Mouse (Mus musculus): ENCODE data around the gene Tead1. TPM values are rescaled to one million over a fixed set of nuclear protein-coding genes. Genes with fewer than 3 reads are reported as not detected.

Tead1 gene
- polyA plus RNA-seq, 1 experiment from 2014 or later: 15.9 TPM

DNA sequence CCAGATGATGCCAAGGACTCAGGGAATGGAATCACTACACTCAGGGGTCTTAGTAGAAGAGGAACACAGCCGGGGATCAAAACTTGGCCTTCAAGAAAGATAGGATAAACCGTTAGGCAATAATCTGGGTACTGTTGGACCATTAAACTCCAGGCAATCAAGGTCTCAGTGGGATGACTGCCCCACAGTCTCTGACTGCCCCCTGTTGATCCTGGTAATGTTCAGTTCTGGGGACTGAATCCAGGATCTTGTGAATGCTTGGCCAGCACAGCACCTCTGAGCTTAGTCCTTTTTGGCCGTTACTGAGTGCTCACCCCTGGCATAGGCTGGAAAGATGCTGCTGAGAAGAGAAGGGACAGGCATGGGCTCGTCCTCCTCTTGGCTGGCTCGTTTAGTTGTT is 34.4 kb downstream of the Tead1 start:
- Histone ChIP-seq H3K4me2 (no peak overlapping the region), H3K9ac (replicated peaks) (no peak overlapping the region), H3K9me3 (replicated peaks) (no peaks in the 10 kb centered on the region), H3K4me1 (peaks cover 30% of the 10 kb centered on the region), H3K36me3 (no peaks in the 10 kb centered on the region), H3K4me3 (replicated peaks) (no peak overlapping the region), H3K27ac (replicated peaks) (no peak overlapping the region), H3K27me3 (replicated peaks) (no peaks in the 10 kb centered on the region)
- 24% methylated on average over 5 of the region's 5 CpGs for WGBS
- ATAC-seq (ENCODE audit: low FRiP score): no peak

DNA sequence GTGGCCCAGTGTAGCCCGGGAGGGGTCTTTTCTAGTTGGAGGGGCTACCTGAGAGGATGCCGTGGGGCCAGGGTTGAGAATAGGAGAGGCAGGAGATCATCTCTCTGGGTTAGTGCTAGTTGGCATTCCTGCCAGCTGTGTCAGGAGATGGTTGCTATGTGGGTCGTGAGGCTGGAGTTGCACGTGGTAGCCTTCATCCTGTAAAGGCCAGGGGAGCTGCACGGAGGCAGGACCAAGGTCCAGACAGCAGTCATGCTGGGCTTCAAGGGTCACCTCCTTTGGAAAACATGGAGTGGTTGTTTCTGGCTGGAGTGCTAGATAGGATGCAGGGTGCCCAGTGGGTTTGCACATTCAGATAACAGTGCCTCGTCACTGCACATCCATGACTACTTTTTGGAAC is 35.7 kb downstream of the Tead1 start:
- Histone ChIP-seq H3K36me3 (no peaks in the 10 kb centered on the region), H3K9me3 (replicated peaks) (no peaks in the 10 kb centered on the region), H3K27ac (replicated peaks) (no peak overlapping the region), H3K4me1 (peaks cover 37% of the 10 kb centered on the region), H3K4me2 (no peak overlapping the region), H3K27me3 (replicated peaks) (no peaks in the 10 kb centered on the region), H3K4me3 (replicated peaks) (no peak overlapping the region), H3K9ac (replicated peaks) (no peak overlapping the region)
- no peak for ATAC-seq (ENCODE audit: low FRiP score)
- 67% methylated on average over 6 of the region's 6 CpGs for WGBS

DNA sequence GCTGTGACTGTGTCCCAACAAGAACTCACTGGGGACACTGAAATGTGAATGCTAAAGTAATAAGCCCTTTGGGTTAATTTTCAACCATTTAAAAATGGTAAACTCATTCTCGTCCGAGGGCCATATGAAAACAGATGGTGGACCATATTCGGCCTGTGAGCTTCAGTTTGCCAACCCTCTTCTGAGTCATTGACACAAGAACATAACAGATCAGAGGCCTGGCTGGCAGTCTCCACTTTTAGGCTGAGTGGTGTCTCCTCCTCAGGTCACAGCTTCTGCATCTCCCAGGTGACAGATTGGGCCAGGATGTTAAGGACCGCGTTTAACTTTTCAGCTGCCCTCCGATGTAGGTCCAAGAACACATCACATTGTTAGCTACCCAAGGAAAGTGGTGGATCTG is 37.6 kb downstream of the Tead1 start:
- Histone ChIP-seq H3K4me1 (peaks cover 43% of the 10 kb centered on the region), H3K9me3 (replicated peaks) (no peaks in the 10 kb centered on the region), H3K9ac (replicated peaks) (no peak overlapping the region), H3K36me3 (no peaks in the 10 kb centered on the region), H3K4me3 (replicated peaks) (no peak overlapping the region), H3K4me2 (no peak overlapping the region), H3K27me3 (replicated peaks) (no peaks in the 10 kb centered on the region), H3K27ac (replicated peaks) (no peak overlapping the region)
- WGBS: 80% methylated on average over 6 of the region's 6 CpGs
- ATAC-seq (ENCODE audit: low FRiP score): no peak

DNA sequence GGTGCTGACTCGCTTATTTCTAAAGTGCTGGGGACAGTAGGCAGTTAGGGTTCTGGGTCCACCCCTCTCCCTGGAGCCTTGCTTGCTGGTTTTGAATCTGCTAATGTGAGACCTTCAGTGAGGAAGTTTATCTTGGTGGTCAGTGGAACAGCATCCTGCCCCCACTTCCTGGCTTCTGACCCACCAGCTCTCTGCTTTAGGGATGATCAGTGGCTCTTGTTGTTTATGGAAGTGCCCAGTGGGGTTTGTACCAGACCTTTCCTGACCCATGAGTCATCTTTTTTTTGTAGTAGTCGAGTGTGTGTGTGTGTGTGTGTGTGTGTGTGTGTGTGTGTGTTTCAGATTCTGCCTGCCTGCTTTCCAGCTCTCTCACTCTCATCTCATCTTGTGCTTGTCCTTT is 38.6 kb downstream of the Tead1 start:
- WGBS: 51% methylated on average over 2 of the region's 2 CpGs
- no peaks in the 10 kb centered on the region for H3K36me3 ChIP-seq
- no peak overlapping the region for H3K9ac ChIP-seq (replicated peaks)
- H3K4me1 ChIP-seq: peaks cover 43% of the 10 kb centered on the region
- H3K4me2 ChIP-seq: no peak overlapping the region
- no peaks in the 10 kb centered on the region for H3K27me3 ChIP-seq (replicated peaks)
- H3K9me3 ChIP-seq (replicated peaks): no peaks in the 10 kb centered on the region
- H3K27ac ChIP-seq (replicated peaks): no peak overlapping the region
- no peak overlapping the region for H3K4me3 ChIP-seq (replicated peaks)
- ATAC-seq (ENCODE audit: low FRiP score): no peak

DNA sequence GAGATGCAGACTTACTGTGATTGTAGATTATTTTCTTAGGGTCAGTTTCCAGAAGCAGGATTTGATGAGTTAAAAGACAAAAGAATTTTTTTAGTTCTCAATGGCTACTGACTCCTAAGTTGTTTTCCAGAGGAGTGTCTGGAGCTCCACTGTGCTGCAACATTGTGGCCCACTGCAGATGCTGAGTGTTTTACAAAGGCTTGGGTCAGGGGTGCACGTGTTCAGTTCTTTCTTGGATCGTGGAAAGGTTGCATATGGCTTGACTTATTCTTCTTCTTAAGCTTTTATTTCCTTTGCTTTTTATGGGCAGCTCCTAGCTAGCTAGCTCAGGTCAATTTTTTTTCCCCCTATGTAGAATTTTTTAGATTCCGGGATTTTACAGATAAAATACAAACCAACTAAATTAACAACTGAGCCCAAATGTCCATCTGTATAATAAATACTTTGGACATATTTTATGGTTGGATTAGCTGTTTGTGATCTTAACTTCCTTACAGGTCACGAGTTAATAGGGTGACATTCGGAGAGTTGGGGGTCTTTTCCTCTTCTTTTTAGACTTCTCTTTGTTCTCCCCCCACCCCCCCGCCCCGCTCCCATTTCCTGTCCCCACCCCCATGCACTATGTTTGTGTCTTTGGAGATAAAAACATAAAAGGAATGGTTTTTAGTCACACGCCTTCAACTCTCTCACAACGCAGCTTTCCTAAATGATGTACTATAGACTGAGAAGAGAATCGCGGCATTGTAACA is 40.5 kb downstream of the Tead1 start:
- no peaks in the 10 kb centered on the region for H3K9me3 ChIP-seq (replicated peaks)
- H3K4me2 ChIP-seq: peak overlapping the region; percentile 56
- no peaks in the 10 kb centered on the region for H3K36me3 ChIP-seq
- no peak overlapping the region for H3K4me3 ChIP-seq (replicated peaks)
- H3K27ac ChIP-seq (replicated peaks): peak overlapping the region; percentile 74; the same call in 1 of the 2 replicates
- H3K9ac ChIP-seq (replicated peaks): no peak overlapping the region
- H3K27me3 ChIP-seq (replicated peaks): no peaks in the 10 kb centered on the region
- peaks cover 36% of the 10 kb centered on the region for H3K4me1 ChIP-seq
- WGBS: 19% methylated on average over 11 of the region's 11 CpGs
- no peak for ATAC-seq (ENCODE audit: low FRiP score)

DNA sequence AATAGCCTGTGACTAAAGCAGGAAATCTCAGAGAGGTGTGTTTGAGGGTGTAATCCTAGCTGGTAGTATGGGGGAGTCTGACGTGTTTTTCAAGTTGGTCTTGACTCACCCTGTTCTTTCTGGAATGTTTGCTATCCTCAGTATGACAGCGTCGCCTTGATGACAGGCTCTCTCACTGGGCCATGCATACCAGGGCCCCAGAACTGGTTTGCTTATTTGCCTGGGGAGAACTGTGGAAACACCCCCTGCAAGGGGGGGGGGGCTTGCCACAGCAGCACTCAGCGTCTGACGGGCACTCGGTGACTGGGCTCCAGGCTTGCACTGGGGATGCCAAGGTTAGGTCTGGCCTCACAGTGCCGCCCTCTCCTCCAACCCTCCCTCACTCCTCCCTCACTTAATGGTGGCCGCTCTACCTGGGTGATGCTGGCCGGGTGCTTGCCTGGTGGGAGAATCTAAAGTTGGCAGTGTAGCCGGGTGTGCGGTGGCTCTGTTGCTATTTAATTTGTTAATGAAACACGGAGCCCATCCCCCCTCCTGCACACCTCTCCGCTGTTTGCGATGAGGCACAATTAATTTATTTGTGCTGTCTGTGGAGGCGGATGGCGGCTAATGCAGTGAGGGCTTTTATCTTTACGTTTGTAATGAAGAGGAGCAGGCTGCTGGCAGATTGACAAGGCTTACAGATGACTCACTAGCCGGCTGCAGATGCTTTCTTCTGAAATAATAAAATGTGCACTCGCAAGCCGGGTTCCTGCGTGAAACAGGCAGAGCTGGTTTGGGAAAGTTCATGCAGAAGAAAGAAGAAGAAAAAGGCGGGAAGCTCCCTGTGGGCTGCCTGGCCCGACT is 41.2 kb downstream of the Tead1 start:
- H3K36me3 ChIP-seq: no peaks in the 10 kb centered on the region
- peak overlapping the region; percentile 23 for H3K4me3 ChIP-seq (replicated peaks)
- ATAC-seq (ENCODE audit: low FRiP score): peak; percentile 64
- H3K27ac ChIP-seq (replicated peaks): peak overlapping the region; percentile 74
- H3K4me1 ChIP-seq: peaks cover 36% of the 10 kb centered on the region
- 5% methylated on average over 23 of the region's 23 CpGs for WGBS
- H3K27me3 ChIP-seq (replicated peaks): no peaks in the 10 kb centered on the region
- peak overlapping the region; percentile 37; the same call in 1 of the 2 replicates for H3K9ac ChIP-seq (replicated peaks)
- peak overlapping the region; percentile 56 for H3K4me2 ChIP-seq
- H3K9me3 ChIP-seq (replicated peaks): no peaks in the 10 kb centered on the region

DNA sequence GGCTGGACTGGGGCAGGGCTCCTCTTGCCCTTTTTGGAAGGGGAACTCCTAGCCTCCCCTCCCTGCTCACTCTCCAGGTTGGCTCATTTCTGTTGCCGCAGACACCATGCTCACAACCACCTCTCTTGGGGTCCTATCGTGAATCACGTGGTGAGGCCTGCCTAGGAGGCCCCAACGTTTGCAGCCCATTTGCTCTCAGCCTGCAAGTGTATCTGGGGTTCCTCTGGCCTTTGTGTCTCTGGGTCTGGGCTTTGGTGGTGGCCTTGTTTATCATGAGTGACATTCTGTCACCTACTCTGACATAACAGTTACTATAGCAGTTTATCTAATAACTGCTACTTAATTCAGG is 41.8 kb downstream of the Tead1 start:
- 6% methylated on average over 4 of the region's 4 CpGs for WGBS
- H3K9me3 ChIP-seq (replicated peaks): no peaks in the 10 kb centered on the region
- H3K9ac ChIP-seq (replicated peaks): no peak overlapping the region
- peak overlapping the region; percentile 74 for H3K27ac ChIP-seq (replicated peaks)
- peak overlapping the region; percentile 56 for H3K4me2 ChIP-seq
- peak; percentile 30; the same call in 1 of the 2 replicates for ATAC-seq (ENCODE audit: low FRiP score)
- peak overlapping the region; percentile 23; the same call in 1 of the 2 replicates for H3K4me3 ChIP-seq (replicated peaks)
- H3K4me1 ChIP-seq: peaks cover 40% of the 10 kb centered on the region
- H3K27me3 ChIP-seq (replicated peaks): no peaks in the 10 kb centered on the region
- no peaks in the 10 kb centered on the region for H3K36me3 ChIP-seq

DNA sequence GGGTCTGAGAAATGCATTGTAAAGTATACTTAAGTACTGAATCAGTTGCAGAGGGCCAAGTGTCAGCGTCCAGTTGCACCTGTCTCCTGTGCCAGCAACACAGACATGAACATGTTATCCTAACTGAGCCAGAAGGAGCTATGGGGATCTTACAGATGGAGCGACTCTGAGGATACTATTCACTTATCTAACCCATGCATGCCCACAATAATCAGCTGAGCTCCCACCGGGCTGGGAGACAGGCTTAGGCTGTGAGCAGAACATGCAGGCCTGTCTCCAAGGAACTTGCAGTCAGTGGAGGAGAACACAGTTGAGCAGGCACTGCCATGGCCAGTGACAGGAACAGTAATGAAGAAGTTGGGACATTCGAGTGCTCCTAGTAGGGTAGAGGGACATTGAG is 42.7 kb downstream of the Tead1 start:
- Histone ChIP-seq H3K27me3 (replicated peaks) (no peaks in the 10 kb centered on the region), H3K9ac (replicated peaks) (no peak overlapping the region), H3K4me2 (no peak overlapping the region), H3K9me3 (replicated peaks) (no peaks in the 10 kb centered on the region), H3K27ac (replicated peaks) (no peak overlapping the region), H3K4me1 (peaks cover 37% of the 10 kb centered on the region), H3K4me3 (replicated peaks) (no peak overlapping the region), H3K36me3 (no peaks in the 10 kb centered on the region)
- ATAC-seq (ENCODE audit: low FRiP score): no peak
- WGBS: 77% methylated on average over 4 of the region's 4 CpGs

DNA sequence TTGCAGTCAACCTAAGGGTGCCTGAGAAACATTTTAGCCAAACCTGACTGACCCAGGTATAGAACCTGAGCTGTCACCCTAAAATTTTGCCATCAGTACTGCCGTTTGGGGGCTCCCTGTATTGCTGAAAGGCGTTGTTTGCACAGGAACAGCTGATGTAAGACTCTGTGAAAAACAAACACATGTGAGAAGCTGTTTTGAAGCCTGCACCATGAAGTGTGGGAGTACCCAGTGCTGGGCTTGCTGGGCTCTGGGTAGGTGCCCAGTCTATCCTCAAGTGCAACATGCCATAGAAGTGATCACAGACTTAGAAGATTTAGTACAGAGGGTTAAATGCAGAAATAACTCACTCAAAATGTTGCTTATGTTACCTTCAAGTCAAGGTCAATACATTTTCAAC is 49.3 kb downstream of the Tead1 start:
- Histone ChIP-seq H3K9me3 (replicated peaks) (no peaks in the 10 kb centered on the region), H3K27me3 (replicated peaks) (no peaks in the 10 kb centered on the region), H3K27ac (replicated peaks) (no peak overlapping the region), H3K4me1 (0 out of 2 replicates have a peak, but pooled peaks cover 7% of the 10 kb centered on the region), H3K9ac (replicated peaks) (no peak overlapping the region), H3K36me3 (no peaks in the 10 kb centered on the region), H3K4me2 (no peak overlapping the region), H3K4me3 (replicated peaks) (no peak overlapping the region)
- 89% methylated on average over 2 of the region's 2 CpGs for WGBS
- no peak for ATAC-seq (ENCODE audit: low FRiP score)

DNA sequence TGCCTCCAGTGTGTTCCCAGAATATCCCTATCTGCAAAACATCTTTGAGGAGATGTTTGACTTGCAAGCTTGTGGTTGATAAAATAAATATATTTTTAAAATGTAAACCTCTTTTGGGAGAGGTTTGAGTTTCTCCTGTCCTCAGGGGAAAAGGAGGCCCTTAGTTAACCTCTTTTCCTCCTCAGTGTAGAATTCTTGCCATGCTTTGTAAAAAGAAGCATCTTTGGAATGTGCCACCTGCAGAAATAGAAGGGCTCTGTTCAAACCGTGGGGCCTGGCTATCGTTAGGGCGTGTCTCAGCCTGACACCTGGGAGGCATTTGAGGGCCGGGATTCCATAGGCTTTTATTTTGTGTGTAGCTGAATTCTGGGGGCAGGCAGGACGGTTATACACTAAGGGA is 51.1 kb downstream of the Tead1 start:
- H3K9ac ChIP-seq (replicated peaks): no peak overlapping the region
- H3K27ac ChIP-seq (replicated peaks): no peak overlapping the region
- 0 out of 2 replicates have a peak, but pooled peaks cover 7% of the 10 kb centered on the region for H3K4me1 ChIP-seq
- no peaks in the 10 kb centered on the region for H3K9me3 ChIP-seq (replicated peaks)
- H3K4me2 ChIP-seq: no peak overlapping the region
- ATAC-seq (ENCODE audit: low FRiP score): no peak
- no peaks in the 10 kb centered on the region for H3K36me3 ChIP-seq
- WGBS: 76% methylated on average over 5 of the region's 5 CpGs
- no peaks in the 10 kb centered on the region for H3K27me3 ChIP-seq (replicated peaks)
- H3K4me3 ChIP-seq (replicated peaks): no peak overlapping the region

DNA sequence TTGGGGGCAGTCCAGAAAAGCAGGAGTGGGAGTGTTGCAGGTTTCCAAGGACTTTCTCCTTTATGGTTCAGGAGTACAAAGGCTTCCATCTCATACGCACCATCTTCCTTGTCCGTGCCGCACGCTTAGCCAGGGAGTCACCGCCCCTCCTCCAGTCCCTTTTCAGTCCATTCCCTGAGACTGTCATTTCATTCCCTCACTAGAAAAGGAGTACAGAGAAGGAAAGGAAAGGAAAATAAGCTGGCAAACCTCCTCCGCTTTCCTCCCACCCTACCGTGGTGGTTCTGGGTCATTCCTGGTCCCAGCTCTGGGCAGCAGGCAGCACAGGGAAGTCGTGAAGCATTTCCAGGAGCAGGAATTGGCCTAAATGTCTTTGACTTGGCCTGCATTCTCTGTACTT is 52.5 kb downstream of the Tead1 start:
- no peak overlapping the region for H3K4me2 ChIP-seq
- H3K27ac ChIP-seq (replicated peaks): no peak overlapping the region

DNA sequence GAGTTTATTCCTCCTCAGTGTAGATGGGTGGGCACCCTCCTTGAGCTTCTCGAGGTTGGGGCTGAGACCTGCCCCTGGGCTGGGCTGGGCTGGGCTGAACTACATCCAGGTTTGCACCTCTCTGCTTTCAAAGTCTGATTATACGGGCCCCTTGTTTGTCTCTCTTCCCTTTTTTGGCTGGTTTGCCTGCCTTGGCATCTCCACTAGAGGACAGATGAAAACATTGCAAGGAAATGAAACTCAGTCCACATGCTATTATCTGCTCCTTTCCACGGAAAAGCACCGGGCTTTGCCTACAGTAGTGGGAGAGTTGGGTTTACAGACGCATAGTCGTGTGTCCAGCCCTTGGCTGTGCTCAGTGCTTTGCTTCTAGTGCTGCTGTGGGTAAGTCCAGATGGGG is 60.1 kb downstream of the Tead1 start:
- H3K36me3 ChIP-seq: no peaks in the 10 kb centered on the region
- no peak overlapping the region for H3K4me2 ChIP-seq
- no peak overlapping the region for H3K9ac ChIP-seq (replicated peaks)
- no peaks in the 10 kb centered on the region for H3K9me3 ChIP-seq (replicated peaks)
- H3K4me1 ChIP-seq: peaks cover 45% of the 10 kb centered on the region
- WGBS: 72% methylated on average over 6 of the region's 6 CpGs
- H3K27ac ChIP-seq (replicated peaks): no peak overlapping the region
- no peak overlapping the region for H3K4me3 ChIP-seq (replicated peaks)
- H3K27me3 ChIP-seq (replicated peaks): no peaks in the 10 kb centered on the region
- ATAC-seq (ENCODE audit: low FRiP score): no peak

More for the DNA sequence above, 52.5 kb downstream of the Tead1 start:
- H3K9ac ChIP-seq (replicated peaks): no peak overlapping the region
- no peak overlapping the region for H3K4me3 ChIP-seq (replicated peaks)
- ATAC-seq (ENCODE audit: low FRiP score): no peak
- H3K27me3 ChIP-seq (replicated peaks): no peaks in the 10 kb centered on the region
- H3K4me1 ChIP-seq: peaks cover 8% of the 10 kb centered on the region; the same call in 1 of the 2 replicates
- H3K36me3 ChIP-seq: no peaks in the 10 kb centered on the region
- WGBS: 65% methylated on average over 8 of the region's 8 CpGs
- no peaks in the 10 kb centered on the region for H3K9me3 ChIP-seq (replicated peaks)

All from neural tube, embryonic 15.5 days (tissue).